Mouse (Mus musculus): ENCODE results near the gene Sept14. TPM values are rescaled to one million over a fixed set of nuclear protein-coding genes. Genes with fewer than 3 reads are reported as not detected.
"Not testable (repeated sequence)": the region's sequence is repeated elsewhere in the genome, so short reads cannot be mapped to it uniquely, and the experiment has no call there.

The Sept14 gene
- not detected for total RNA-seq (2021)
- long read RNA-seq = 0 reads

GRCm38 (mm10) chr5:129708412-129708811 is at the start of gene Sept14:
Gene Sept14 (minus strand): TSS chr5:129708512.
- DNase-seq (ENCODE audit: low spot score in 2 of 2) = no peak

GRCm38 (mm10) chr5:129756886-129757285 is 48.6 kb upstream of the Sept14 start:
- no peak for DNase-seq (ENCODE audit: low spot score in 2 of 2)

- no peak for DNase-seq (ENCODE audit: low spot score in 2 of 2)
Observed at GRCm38 (mm10) chr5:129744050-129744449, 35.7 kb upstream of the Sept14 start.

- no peak for DNase-seq (ENCODE audit: low spot score in 2 of 2)
Observed at GRCm38 (mm10) chr5:129742903-129743488, 34.7 kb upstream of the Sept14 start.

DNA sequence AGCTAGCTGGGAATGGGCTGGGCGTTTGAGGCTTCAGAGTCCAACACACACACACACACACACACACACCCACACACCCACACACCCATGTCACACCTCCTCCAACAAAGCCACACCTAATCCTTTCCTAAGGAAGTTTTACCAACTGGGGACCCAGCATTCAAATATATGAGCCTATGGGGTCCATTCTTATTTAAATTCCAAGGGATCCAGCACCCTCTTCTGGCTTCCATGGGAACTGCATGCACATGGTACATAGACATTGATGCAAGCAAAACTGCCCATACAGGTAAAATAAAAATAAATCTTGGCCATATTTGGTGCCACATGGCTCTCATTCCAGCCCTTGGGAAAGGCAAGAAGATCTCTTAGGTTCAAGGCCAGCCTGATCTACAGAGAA is 32.7 kb upstream of the Sept14 start:
- peak; percentile 33 to 40 for DNase-seq (ENCODE audit: low spot score in 2 of 2)

DNA sequence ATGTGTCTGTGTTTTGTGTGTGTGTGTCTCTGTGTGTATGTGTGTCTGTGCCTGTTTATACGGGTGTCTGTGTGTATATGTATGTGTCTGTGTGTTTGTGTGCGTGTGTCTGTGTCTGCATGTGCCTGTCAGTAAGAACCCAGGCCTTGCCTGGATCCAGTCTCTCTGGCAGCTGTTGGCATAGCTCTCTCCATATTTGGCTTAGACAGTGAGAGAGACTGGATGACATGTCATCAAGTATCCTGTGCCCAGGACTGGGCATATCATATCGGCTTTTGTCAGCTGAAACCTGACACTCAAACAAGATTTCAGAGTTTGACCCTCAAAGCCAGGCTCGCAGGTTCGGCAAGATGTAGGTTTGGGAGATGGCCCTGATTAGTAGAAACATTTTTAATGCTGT is 22.7 kb upstream of the Sept14 start:
- DNase-seq (ENCODE audit: low spot score in 2 of 2) = no peak

DNA sequence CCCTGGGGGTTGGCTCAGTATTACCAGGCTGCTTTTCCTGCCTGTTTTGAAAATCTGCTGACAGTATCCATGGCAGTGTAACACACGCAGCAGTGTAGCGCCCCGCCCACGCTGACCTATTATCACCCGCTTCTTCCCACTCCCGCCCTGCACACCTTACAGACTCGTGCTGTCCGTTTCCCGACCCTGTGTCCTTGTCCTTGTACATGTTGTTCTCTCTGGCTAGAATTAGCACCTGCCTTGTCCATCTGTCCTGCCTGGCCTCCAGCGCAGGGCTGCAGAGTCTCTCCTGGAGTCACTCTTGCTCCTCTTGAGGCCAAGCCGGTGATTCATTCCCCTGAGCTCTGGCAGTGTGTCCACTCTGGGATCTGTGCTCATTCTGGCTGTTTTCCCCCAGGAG is 22.0 kb upstream of the Sept14 start:
- peak in 1 of 2 experiments; percentile 17 for DNase-seq (ENCODE audit: low spot score in 2 of 2)

GRCm38 (mm10) chr5:129729286-129729685 is 21.0 kb upstream of the Sept14 start:
- DNase-seq (ENCODE audit: low spot score in 2 of 2) = no peak

GRCm38 (mm10) chr5:129726784-129727183 is 18.5 kb upstream of the Sept14 start:
- DNase-seq (ENCODE audit: low spot score in 2 of 2) = no peak

DNA sequence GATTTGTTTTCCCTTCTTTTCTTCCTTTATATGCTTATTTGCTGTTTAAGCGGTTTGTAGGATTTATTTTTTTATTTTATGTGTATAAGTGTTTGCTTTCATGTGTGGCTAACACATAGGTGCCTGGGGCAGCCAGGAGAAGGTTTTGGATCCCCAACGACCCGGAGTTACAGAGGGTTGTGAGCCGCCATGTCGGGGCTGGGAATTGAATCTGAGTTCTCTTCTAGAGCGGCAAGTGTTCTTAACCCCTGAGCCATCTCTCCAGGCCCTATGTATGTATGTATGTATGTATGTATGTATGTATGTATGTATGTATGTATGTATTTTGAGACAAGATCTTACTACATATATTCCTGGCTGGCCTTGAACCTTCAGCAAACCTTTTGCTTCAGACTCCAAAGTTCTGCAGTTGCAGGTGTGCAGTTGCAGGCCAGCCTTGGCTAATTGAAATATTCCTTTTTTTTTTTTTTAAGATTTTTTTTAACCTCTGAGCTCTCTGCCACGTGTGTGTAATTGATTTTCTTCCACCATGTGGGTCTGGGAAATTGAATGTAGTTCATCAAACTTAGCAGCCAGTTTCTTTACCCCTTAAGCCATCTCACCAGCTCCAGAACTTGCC is 17.6 kb upstream of the Sept14 start:
- DNase-seq (ENCODE audit: low spot score in 2 of 2) = no peak

DNA sequence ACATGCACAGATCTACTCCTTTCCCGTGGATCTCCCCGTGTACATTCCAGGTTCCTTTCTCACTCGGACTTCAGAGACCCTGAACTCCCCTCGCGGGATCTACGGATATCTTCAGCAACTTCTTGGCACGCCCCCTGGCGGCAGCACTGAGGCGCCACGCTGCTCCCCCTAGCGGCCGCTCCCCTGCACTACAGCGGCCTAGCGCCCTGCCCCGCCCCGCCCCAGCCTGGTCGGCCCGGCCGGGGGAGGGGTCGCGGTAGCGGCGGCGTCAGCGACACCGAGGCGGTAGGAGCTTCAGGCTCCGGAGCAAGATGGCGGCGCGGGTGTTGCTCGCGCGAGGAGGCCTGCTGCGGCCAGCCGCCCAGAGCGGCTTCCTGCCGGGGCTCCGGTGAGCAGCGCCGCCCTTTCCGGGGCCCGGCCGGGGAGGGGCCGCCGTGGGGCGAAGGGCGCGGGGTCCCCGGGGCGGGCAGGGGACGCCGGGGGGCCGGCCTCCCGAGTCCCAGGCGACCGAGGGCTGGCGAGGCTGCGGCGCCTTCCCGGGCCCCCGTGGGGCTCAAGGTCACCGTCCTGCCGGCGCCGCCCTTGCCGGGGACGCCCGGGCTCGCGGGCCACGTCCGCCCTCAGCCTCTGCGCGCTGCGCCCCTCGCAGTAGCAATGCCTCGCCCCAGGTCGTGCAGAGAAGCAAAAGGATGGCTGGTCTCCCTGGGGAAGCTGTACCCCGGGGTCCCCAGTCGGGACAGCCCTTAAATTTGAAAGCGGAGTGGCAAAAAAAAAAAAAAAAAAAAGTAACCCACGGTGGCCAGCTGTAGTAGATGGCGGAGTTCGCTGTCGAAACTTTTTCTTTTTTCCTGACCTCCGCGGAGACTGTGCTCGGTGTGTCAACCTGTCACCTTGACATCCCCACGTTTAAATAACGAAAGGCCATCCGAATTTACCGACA is 16.8 kb upstream of the Sept14 start, which contains the start of gene Nipsnap2:
TSS of gene Nipsnap2 (plus strand) at position 230 of the 940 bp plus-strand sequence.
- DNase-seq (ENCODE audit: low spot score in 2 of 2) = peak; percentile 97 to 98

DNA sequence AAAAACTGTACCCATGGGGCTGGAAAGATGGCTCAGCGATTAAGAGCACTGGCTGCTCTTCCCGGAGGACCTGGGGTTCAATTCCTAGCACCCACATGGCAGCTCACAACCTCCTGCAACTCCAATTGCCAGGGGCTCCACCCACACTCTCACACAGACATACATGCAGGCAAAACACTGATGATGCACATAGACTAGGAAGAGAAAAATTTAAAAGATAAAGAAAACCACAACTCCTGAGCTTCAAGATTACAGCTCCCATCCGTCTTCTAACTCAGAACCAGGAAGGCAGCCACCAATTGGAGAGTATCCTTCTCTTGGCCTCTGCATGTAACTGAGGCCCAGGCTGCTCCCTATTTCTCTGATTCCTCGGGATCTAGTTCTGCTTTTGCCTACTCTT is 16.0 kb upstream of the Sept14 start:
- no peak for DNase-seq (ENCODE audit: low spot score in 2 of 2)

DNA sequence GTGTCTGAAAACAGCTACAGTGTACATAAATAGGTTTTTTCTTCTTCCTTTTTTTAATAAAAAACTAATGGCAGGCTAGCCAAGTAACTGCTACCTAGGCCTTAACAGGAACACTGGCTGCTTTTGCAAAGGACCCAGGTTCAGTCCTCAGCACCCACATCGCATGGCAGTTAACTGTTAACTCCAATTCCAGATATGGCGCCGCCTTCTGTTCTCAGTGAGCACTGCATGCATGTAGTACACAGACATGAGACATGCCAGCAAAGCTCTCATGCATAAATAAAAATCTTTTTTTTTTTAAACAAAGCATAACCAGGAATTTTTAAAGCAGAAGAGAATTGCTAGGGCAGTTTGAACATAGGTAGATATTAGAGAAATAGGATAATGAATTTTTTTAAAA is 11.9 kb upstream of the Sept14 start:
- no peak for DNase-seq (ENCODE audit: low spot score in 2 of 2)

- DNase-seq (ENCODE audit: low spot score in 2 of 2) = no peak
Observed at GRCm38 (mm10) chr5:129717016-129717415, 8.7 kb upstream of the Sept14 start.

DNA sequence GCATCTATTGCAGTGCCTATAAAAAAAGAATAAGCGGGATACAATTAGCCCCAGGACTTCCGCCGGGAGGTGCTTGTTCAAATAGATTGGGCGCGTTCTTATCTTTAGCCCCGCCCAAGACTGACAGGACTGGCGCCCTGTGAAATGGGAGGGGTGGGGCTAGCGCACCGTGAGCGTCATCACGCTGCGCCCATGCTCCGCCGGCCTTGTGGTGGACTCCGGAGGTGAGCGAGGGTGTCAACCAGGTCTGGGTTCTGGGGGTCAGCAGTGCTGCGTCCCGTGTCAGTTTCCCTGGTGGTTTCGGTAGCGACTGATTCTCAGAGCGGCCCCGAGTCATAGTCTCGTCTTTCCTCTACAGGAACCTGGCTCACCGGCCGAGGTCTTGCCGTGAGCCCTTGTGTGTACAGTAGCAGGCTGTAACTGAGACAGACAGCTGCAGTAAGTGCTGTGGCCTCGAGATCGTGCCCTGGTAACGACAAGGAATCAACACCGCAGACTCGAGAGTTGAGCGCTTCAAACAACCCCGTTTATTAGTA is 7.1 kb upstream of the Sept14 start, which contains the start of gene Mrps17:
TSS of gene Mrps17 (plus strand) at position 172 of the 536 bp plus-strand sequence.
- peak; percentile 86 to 92 for DNase-seq (ENCODE audit: low spot score in 2 of 2)

GRCm38 (mm10) chr5:129703368-129703767 is 4.9 kb downstream of the Sept14 start:
- DNase-seq (ENCODE audit: low spot score in 2 of 2) = no peak

GRCm38 (mm10) chr5:129701706-129702105 is 6.6 kb downstream of the Sept14 start:
- no peak for DNase-seq (ENCODE audit: low spot score in 2 of 2)

- no peak for DNase-seq (ENCODE audit: low spot score in 2 of 2)
Observed at GRCm38 (mm10) chr5:129700506-129700905, 7.8 kb downstream of the Sept14 start.

- no peak for DNase-seq (ENCODE audit: low spot score in 2 of 2)
Observed at GRCm38 (mm10) chr5:129690528-129690927, 17.8 kb downstream of the Sept14 start.

GRCm38 (mm10) chr5:129687621-129688020 is 20.7 kb downstream of the Sept14 start:
- no peak for DNase-seq (ENCODE audit: low spot score in 2 of 2)

- DNase-seq (ENCODE audit: low spot score in 2 of 2) = not testable (repeated sequence)
Observed at GRCm38 (mm10) chr5:129685141-129685540, 23.2 kb downstream of the Sept14 start.

Measured in layer of hippocampus, postnatal 10 days (tissue).